Mouse (Mus musculus): ENCODE measurements around the gene Gars. TPM values are rescaled to one million over a fixed set of nuclear protein-coding genes. Genes with fewer than 3 reads are reported as not detected.

The Gars gene
- total RNA-seq (2021): 10 to 100 TPM; 59.1 to 60.5 TPM
- long read RNA-seq, experiment 1, transcript Gars-201 (17 exons, 2,380 nt): major isoform, 87 of 93 reads
- long read RNA-seq, experiment 1, partial matches to known transcripts: 4 of 93 reads
- long read RNA-seq, experiment 1, other reads (novel, unspliced or antisense): 2 of 93 reads
- long read RNA-seq, experiment 2, transcript Gars-201 (17 exons, 2,380 nt): major isoform, 83 of 88 reads
- long read RNA-seq, experiment 2, partial matches to known transcripts: 3 of 88 reads
- long read RNA-seq, experiment 2, other reads (novel, unspliced or antisense): 2 of 88 reads

DNA sequence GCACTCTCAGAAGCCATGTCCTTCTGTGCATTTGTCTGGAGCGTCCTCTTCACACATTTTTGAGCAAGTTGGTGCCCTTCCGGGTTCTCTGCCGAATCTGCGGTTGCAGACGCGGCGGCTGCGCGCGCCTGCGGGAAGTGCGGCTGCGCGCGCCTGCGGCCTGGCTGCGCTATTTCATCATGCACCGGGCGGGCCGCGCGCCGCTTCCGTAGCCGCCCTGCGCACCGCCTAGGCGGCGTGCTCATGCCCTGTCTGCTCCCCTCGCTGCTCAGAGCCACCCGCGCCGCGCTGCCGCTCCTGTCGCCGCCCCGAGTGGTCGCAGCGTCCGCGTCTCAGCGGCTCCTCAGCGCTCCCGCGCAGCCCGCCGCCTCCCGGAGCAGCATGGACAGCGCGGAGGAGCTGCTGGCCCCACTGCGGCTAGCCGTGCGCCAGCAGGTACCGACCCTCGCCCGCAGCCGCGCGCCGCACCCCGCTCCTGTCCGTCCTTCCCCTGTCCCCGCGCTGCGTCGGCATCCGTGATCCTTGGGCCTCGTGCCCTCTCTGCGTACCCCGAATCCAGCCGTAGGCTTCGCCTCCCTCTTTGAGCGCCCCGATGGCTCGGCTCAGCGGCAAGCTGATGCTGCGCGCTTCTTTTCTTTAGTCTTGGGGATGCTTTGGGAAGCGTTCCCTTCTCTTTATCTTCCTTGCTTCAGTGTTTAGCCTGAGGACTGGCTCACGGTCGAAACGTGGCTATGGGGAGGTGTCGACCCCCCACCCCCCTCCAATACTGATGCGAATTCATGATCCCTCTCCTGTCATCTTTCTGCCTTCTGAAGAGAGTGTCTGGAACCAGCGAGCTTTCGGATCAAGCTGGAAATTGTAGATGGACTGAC lies at the start of gene Gars:
TSS of gene Gars (plus strand) at position 209 of the 872 bp plus-strand sequence.
- intact Hi-C loops (cut with DNase I): loop anchor here (2.0 kb wide), 1 partner anchor 69 kb away; no protein-coding TSS in a partner anchor
- DNase-seq: peak; percentile 90 to 93

DNA sequence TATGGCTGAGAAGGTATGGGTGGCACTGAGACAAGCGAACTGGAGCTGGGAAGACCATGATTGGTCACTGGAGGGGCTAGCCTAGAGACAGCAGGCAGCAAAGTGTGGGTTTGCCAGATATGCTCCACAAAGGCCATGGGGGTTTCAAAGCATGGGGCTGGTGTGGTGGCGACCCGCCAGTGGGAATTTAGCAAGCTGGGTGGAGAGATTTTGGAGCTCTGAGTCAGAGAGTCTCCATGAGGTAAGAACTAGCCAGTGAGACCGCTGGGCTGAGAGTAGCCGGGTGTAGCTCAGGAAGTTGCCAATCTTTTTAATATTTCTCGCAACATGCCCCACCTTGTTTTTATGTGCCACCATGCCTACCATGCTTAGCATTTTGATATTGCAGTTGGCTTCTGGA lies 49.7 kb upstream of the Gars start:
- DNase-seq: no peak
- intact Hi-C loops (cut with DNase I): no loop called here

DNA sequence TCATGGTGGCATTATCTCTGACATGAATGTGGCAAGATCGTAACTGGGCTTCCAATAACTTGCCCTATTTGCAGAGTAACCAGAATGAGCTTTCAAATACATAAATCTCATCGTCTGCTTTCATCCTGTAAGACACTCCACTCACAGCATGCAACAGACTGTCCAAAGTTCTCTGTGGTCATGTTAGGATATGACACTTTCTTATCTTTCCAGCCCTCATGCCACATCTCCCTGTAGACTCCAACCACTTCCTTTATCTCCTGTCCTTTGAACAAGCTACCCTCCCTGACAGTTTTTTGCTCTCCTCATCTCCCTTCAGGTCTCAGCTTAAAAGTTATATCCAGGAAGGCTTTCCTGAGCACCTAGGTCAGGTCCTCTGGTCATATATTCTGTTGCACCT lies 46.6 kb upstream of the Gars start:
- DNase-seq: no peak
- intact Hi-C loops (cut with DNase I): loop anchor here (5.0 to 10.0 kb wide), 3 partner anchors 174 to 396 kb away; partner anchors contain the start of genes Fkbp14, Plekha8 and Znrf2

DNA sequence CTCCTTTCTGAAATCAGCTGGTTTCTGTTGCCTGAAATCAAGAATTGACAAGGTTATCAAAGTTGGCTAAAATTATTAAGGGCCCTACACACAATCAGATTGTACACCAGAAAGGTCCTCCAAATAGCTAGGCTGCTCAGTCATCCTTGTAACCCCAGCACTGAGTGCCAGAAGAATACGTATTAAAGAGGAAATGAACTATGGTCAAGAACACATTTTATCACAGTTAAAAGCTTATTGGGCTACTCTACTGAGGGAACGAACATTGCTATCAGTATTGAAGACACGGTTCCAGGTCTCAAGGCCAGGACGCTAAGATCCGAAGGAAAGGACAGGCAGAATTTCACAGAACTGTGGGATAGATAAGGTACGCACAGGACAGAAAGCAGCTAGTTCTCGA lies 45.7 kb upstream of the Gars start:
- intact Hi-C loops (cut with DNase I): loop anchor here (2.0 to 10.0 kb wide), 5 partner anchors 17 to 397 kb away; partner anchors contain the start of genes Fkbp14, Plekha8 and Znrf2
- DNase-seq: no peak

DNA sequence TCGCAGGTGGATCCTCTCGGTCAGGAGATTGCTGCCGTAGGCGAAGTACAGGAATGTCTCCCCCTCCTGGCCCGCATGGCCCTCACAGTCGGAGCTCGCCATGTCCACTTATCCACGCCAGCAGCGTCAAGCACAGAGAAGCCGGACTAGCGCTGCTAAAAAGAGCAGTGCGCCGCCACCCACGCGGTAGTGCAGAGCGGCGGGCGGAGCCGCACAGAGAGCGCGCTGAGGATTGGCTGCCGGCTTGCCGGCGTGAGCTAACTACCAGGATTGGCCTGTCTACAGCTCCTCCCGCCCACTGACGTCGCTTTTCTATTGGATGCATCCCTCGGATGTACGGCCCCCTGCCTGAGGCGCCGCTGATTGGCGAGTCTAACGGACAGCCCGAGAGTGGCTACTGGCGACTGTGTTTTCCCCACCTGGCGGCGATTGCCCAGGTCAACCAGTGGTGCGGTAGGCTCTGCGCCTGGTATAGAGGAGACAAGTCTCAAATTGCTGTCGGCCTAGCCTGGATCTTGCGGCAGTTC lies 45.0 kb upstream of the Gars start, which contains the start of gene Ggct:
TSS of gene Ggct (minus strand) at position 217 of the 527 bp plus-strand sequence.
- intact Hi-C loops (cut with DNase I): loop anchor here (2.0 to 10.0 kb wide), 5 partner anchors 18 to 398 kb away; partner anchors contain the start of genes Fkbp14, Plekha8 and Znrf2
- DNase-seq: peak; percentile 94 to 95

DNA sequence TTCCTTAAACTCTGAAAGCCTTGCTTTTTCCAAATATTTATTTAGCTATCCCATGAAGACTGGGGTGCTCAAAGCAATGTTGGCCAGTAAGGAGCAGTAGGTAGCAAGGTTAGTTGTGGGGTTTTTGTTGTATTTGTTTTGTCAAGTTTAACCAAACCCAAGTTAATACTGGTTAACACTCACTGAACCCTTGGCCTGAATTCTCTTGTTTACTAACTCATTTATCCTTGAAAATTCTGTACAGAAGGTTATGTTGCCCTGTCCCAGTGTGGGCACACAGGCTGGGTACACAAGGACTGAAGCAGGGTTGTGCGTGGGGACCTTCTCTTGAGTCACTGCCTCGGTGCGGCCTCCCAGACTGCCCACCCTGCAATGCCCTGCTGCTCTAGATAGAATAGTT lies 41.4 kb upstream of the Gars start:
- intact Hi-C loops (cut with DNase I): loop anchor here (10.0 kb wide), 1 partner anchor 402 kb away; the partner anchor contains the start of genes Fkbp14 and Plekha8

DNA sequence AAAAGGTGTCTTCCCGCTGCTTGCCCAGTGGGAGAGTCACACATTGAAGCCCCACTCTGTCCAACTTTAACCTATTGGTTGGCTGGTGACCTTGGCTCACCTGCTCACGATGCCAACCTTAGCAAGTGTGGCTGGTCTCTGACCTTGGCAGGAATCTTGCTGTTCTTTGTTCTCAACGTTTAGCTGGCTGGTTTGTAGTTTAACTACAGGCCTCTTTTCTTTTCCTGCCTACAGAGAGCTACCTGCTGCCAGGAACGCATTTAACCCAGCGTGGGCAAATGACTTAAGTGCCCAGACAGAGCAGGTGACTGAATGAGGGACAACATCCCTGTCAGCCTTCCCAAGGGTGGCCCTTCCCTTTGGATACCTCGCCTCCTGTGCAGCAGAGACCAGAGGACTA lies 40.1 kb upstream of the Gars start:
- DNase-seq: no peak
- intact Hi-C loops (cut with DNase I): loop anchor here (10.0 kb wide), 1 partner anchor 403 kb away; the partner anchor contains the start of genes Fkbp14 and Plekha8

More for the DNA sequence above, 41.4 kb upstream of the Gars start:
- DNase-seq: no peak

DNA sequence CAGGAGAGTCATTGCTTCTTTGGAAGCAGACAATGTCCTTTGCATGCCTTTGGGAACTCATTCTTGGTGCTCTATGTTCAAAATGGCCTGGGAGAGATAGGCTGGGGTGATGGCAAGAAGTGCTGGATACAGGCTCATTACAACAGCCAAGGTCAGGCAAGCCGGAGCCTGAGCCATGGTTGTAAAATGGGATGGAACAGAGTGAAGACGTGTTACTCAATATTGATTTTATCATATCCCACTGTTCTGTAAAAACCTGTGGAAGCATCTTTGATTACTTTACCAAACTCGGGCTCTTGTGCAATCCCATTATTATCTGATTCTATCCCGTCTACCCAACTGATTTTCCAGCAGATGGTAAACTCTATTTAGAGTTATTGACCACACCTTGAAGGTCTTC lies 36.5 kb upstream of the Gars start:
- no peak for DNase-seq
- intact Hi-C loops (cut with DNase I): no loop called here

DNA sequence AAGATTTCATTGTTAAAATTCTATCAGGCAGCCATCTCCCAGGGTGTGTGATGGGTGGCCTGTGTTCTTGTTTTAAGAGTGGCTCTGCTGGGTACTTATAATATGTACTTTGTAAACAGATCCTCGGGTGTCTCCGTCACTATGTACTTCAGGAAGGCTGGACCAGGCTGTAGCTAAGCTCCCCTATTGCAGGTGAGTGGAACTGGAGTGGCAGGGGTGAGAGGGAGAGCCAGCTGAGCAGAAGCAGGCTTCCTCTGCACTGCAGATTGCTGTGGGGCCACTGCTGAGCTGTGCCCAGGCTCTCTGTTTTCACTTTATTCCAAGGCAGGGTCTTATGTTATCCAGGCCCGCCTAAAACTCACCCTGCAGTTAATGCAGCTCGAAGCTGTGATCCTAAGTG lies 35.4 kb upstream of the Gars start:
- DNase-seq: no peak
- intact Hi-C loops (cut with DNase I): no loop called here

DNA sequence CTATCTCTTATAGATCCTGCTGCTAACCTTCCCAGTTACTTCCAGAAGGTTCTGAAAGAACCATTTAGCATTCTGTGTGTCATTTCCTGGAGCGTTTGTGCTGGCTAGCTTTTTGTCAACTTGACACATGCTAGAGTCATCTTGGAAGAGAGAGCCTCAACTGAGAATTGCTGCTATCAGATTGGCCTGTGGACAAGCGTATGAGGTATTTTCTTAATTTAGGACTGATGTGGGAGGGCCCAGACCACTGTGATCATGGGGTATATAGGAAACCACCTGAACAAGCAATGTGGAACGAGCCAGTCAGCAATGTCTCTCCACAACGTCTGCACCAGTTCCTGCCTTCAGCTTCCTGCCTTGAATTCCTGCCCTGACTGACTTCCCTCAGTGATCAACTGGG lies 34.2 kb upstream of the Gars start:
- no peak for DNase-seq
- intact Hi-C loops (cut with DNase I): no loop called here

DNA sequence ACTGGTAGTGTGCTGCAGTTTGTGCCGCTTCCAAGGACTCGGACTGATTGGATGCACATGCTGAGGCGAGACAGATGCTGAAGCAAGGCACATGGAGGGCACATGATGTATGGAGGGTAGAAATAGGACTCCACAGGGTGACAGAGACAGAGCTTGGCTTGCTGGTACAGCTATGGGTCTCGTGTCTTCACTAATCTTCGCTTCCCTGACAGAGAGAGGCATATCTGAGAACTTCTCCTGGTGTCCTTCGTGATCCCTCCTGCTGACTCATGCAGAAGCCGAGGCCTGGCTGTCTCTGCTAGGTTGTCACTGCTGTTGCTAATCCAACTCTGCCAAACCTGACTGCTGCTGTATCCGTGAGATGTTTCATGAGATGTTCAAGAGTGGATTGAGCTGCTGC lies 29.4 kb upstream of the Gars start:
- no peak for DNase-seq
- intact Hi-C loops (cut with DNase I): no loop called here

DNA sequence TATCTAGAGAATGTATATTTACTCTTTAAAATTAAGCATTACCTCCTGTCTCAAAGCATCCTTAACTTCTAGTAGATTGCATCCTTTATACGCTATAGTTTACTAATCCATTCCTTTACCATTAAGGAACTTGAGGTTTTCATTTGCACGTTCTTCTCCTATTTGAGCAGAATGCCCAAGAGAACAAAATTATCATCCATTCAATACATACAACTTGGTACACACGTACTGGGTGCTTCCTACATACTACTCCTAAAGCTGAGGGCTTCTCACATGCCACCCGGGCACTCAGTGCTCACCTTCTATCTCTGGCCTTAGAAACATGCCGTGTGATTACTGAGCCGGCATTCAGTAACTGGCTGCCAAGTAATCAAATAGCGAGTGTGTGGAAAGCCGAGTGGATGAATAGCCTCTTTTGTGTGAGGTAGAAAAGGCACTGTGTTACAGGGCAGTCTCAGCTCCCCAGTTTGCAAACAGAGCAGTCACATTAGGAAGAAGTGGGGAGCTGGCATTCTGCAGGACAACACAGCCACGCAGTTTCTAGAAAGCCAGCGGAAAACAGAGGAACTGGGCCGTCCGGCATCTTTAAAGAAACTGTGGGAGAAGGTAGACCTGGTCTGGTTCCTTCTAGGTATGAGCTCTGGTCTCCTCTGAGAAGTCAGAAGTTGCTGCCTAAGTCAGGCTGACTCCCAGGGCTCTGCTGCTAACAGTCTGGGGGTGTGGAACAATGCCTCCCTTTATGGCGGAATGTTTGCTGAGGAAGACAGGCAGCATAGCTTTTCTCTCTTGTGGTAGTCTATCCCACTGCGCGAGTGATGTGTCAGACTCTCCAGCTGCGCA lies 28.2 kb upstream of the Gars start:
- DNase-seq: no peak
- intact Hi-C loops (cut with DNase I): no loop called here

DNA sequence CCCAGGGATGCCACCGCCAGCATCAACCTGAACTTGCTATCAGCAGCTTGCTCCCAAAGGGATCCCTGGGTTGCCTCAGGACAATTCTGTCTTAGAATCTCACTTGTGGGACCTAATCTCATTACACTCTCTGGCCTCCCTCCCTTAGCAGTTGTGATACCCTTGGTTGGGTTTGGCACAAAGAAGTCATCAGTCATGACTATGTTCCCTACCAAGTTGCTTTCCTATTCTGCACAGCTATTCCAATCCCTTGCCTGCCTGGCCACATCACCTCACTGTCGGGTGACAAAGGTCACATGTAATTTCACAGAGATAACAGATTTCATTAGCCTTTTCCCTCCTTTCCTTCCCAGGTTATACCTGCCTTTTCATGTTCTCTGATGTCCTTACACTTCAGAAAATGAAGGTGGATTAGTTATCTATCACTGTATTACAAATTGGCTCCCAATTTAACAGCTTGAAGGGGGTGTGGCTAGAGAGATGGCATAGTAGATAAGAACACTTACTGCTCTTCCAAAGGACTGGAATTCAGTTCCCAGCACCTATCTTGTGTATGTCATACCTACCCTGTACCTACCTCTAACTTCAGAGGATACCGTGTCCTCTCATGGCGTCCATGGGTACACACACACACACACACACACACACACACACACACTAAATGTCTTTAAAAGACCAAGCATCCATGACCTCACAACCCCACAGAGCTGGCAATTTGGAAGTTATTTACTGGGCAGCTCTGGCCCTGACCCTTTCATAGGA lies 27.3 kb upstream of the Gars start:
- intact Hi-C loops (cut with DNase I): no loop called here
- no peak for DNase-seq

DNA sequence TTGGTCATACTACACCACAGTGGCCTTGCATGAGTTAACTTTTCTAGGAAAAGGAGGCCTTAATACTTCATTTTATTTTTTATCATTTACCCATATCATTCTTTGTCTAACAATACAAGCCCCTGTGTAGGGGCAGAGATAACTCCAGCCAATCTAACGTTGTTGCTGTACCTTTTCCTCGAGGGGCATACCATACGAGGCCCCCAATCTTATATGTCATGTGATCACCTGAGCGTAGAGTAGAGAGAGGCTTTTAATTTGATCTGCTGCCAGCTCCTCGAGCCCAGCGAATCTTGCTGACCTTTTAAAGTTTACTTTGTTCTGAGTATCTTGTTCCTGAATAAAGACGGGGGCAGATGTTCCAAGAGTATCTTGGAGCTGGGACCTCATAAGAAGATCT lies 25.3 kb upstream of the Gars start:
- DNase-seq: no peak
- intact Hi-C loops (cut with DNase I): no loop called here

DNA sequence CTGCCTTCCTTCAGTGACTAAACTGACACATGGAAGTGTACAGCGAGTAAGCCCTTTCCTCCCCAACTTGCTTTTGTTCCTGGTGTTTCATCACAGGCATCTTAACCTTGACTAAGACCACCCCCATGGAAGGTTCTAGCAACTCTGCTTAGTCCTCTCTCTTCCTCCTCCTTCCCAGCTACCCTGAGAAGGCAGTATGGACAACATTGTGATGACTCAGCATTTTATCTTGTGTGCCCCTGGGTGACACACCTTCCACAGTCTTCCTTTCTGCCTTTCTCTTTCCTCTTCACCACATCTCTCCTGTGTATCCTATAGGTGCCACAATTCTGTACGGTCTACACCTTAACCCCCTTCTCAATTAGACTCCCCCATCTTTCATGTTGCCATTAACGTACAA lies 23.6 kb upstream of the Gars start:
- DNase-seq: no peak
- intact Hi-C loops (cut with DNase I): no loop called here

DNA sequence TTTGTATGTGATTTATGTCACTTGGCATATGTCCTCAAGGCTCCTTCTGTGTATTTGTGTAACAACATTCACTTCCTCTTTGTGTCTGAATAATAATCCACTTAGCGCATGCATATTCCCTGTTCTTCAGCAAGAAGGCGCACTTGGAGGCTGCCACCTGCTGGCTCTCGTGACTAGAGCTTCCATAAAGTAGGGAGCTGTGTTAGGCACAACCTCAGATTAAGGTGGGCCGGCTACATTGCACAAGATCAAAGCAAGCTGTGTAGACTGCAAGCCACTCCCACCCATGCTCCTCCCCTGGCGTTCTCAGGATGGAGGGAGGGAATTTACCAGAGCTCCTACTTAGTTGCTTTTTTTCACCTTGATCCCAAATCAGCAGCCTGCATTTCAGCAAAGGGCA lies 21.6 kb upstream of the Gars start:
- intact Hi-C loops (cut with DNase I): loop anchor here (5.0 kb wide), 3 partner anchors 99 to 314 kb away; no protein-coding TSS in a partner anchor
- peak; percentile 42 to 56 for DNase-seq

DNA sequence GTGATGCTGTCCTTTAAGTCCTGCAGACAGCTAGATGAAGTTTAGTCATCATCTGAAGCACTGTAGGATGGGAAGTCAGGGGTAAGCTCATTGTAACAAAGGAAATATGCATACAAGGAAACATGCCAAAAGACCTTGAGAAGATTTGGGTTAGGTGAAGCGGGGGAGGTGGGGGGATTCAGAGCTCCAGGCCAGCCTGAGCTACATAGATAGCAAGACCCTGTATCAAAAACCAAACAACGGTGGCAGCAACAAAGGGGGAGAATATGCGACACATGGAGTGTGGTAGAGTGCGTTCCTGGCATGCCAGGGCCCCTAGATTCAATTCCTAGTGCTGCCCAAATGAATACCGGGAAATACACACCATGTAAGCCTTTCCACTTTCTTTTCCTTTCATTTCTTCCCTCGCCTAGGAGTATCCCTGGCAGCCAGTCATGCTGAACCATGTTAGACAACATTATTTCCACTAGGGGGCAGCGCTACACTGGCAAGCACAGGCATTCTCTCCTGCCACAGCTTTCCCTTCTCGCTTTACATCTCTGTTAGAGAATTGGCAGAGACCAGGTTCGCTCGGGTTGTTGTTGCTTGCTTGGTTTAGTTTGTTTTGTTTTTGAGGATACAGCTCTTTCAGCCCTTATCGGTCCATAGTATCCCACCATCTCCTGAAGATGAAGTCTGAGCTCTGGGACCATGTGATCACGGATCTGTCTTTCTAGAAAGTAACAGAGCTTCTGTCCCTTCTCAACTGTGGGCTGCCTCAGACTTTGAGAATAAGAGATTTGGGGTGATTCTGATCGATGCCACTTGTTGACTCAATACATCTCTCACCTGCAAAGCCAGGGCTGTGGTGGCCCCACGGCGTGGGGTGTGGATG lies 20.9 kb upstream of the Gars start:
- peak; percentile 52 to 78 for DNase-seq
- intact Hi-C loops (cut with DNase I): loop anchor here (1.0 to 5.0 kb wide), 4 partner anchors 100 to 315 kb away; no protein-coding TSS in a partner anchor

DNA sequence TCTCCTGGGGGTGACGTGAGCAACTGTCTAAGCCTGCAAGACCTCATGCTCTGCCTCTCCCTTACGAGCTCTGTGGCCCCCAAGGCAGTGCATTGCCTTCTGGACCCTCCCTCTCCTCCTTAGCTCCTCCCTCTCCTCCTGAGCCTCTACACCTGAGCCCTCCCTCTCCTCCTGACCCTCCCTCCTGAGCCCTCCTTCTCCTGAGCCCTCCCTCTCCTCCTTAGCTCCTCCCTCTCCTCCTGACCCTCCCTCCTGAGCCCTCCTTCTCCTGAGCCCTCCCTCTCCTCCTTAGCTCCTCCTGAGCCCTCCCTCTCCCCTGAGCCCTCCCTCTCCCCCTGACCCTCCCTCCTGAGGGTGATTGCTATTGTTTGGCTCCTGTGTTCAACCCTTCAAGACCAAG lies 19.4 kb upstream of the Gars start:
- intact Hi-C loops (cut with DNase I): loop anchor here (5.0 kb wide), 3 partner anchors 101 to 316 kb away; no protein-coding TSS in a partner anchor
- DNase-seq: no peak
